Mouse (Mus musculus) G1E (cell line): ENCODE results near the gene Spef2. TPM values are rescaled to one million over a fixed set of nuclear protein-coding genes. Genes with fewer than 3 reads are reported as not detected.

ENCODE experiments used
- ATAC-seq: 2 replicates; pipeline ENCODE4 v1.8.0; 2016; ENCODE audit warnings: mild to moderate bottlenecking; ENCODE audit not compliant: insufficient number of reproducible peaks, poor library complexity, low FRiP score, severe bottlenecking; ENCODE audit errors: extremely low read depth
- DNase-seq: peaks from one replicate; pipeline ENCODE4 v3.0.0; 2012; ENCODE audit warnings: low spot score
- H3K27me3 ChIP-seq: 2 replicates; pipeline ENCODE4 v1.6.1; 2012; ENCODE audit warnings: mild to moderate bottlenecking, low read length, inconsistent platforms; ENCODE audit not compliant: insufficient read depth
- H3K36me3 ChIP-seq: replicated peaks from 2 replicates; pipeline ENCODE3; 2012; ENCODE audit warnings: mild to moderate bottlenecking, inconsistent platforms
- H3K4me1 ChIP-seq: 2 replicates; pipeline ENCODE4 v1.6.1; 2012; ENCODE audit warnings: low read depth, low read length, inconsistent platforms, mixed read lengths; ENCODE audit not compliant: insufficient read depth
- H3K4me3 ChIP-seq: 2 replicates; pipeline ENCODE4 v1.5.1; 2012; ENCODE audit warnings: low read depth, mild to moderate bottlenecking, inconsistent platforms, low read length, moderate library complexity, mixed read lengths
- H3K9me3 ChIP-seq: replicated peaks from 2 replicates; pipeline ENCODE4 v1.6.1; 2012; ENCODE audit warnings: inconsistent platforms
- CTCF ChIP-seq: IDR thresholded peaks from 2 replicates; pipeline ENCODE4 v1.5.1; 2012; ENCODE audit warnings: low read depth, low read length, inconsistent platforms, mixed read lengths
- GATA1 ChIP-seq: IDR thresholded peaks from 2 replicates; pipeline ENCODE4 v1.6.1; 2012; ENCODE audit warnings: borderline replicate concordance, low read length, inconsistent platforms, mixed read lengths
- GATA2 ChIP-seq: IDR thresholded peaks from 2 replicates; pipeline ENCODE4 v1.6.1; 2012; ENCODE audit warnings: low read depth, low read length, inconsistent platforms, borderline replicate concordance
- POLR2AphosphoS5 ChIP-seq: IDR thresholded peaks from 2 replicates; pipeline ENCODE4 v1.6.1; 2012; ENCODE audit warnings: low read depth, low read length, inconsistent platforms; ENCODE audit not compliant: insufficient replicate concordance
- TAL1 ChIP-seq: conservative IDR thresholded peaks from 2 replicates; pipeline ENCODE4 v1.6.1; 2012; ENCODE audit warnings: low read depth, low read length, inconsistent platforms, mixed read lengths
- polyA plus RNA-seq: library from polyadenylated mRNA; stranded (reverse); fragments of >175 nt; gene quantifications from 2 replicates; pipeline ENCODE4 v1.2.3, GENCODE M21; 2012
- total RNA-seq, 2 experiments: library from RNA; stranded (forward) in 1 of 2; stranded (reverse) in 1 of 2; fragments of 200-1000 nt in 1 of 2; fragments of >200 nt in 1 of 2; fragmentation: Nextera tagmentation in 1 of 2; gene quantifications; 2 replicates each; pipeline ENCODE4 v1.2.3; 2014 to 2017

Spef2 gene
- total and polyA plus RNA-seq, 3 experiments: 0.05 TPM; not detected in 2

DNA sequence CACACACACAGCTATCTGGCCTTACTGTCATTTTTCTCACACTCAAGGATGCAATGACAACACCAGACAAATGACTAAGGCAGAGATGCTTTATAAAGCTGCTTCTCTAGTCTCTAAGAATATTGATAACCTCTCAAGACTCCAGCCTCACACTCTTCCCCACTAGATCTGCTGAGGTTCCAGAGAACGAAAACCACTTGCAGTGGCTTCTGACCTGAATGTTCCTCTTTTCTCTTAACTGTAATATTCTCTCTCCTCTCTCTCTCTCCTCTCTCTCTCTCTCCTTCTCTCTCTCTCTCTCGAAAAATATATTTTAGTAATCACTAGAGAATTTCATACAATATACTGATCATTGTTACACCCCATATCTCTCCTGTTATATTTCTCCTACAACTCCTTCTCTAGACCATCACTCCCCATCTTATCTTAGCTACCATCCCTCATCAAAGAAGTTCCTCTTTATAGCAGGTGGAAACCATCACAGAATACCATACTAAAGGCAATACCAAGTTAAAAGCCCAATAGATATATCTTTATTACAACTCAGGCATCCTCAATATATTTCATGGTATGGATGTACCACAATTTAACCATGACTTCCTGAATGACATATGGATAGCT, 42.7 kb downstream of the Spef2 start:
- H3K27me3 ChIP-seq: no peaks in the 10 kb centered on the region
- DNase-seq (no peak), ATAC-seq (no peak)
- TF ChIP-seq TAL1 (no peak), GATA1 (no peak), CTCF (no peak), GATA2 (no peak), POLR2AphosphoS5 (no peak)
- no peak overlapping the region for H3K4me3 ChIP-seq
- H3K36me3 ChIP-seq: no peaks in the 10 kb centered on the region
- no peaks in the 10 kb centered on the region for H3K9me3 ChIP-seq
- no peaks in the 10 kb centered on the region for H3K4me1 ChIP-seq

- no peak for TF ChIP-seq CTCF
- no peak for TF ChIP-seq TAL1
- TF ChIP-seq GATA2: no peak
- TF ChIP-seq POLR2AphosphoS5: no peak
- no peak for TF ChIP-seq GATA1
- ATAC-seq: no peak
- DNase-seq: no peak
- Histone ChIP-seq H3K36me3 (no peaks in the 10 kb centered on the region), H3K9me3 (no peaks in the 10 kb centered on the region), H3K4me1 (no peaks in the 10 kb centered on the region), H3K27me3 (no peaks in the 10 kb centered on the region), H3K4me3 (no peak overlapping the region)
These were observed 46.8 kb downstream of the Spef2 start for GRCm38 (mm10) chr15:9701845-9702244.

GRCm38 (mm10) chr15:9691721-9692120, 56.9 kb downstream of the Spef2 start:
- TF ChIP-seq GATA2: no peak
- no peak for TF ChIP-seq TAL1
- no peak for TF ChIP-seq CTCF
- no peak for TF ChIP-seq GATA1
- no peak for TF ChIP-seq POLR2AphosphoS5
- ATAC-seq (no peak), DNase-seq (no peak)
- no peaks in the 10 kb centered on the region for H3K4me1 ChIP-seq
- no peaks in the 10 kb centered on the region for H3K27me3 ChIP-seq
- H3K36me3 ChIP-seq: no peaks in the 10 kb centered on the region
- no peak overlapping the region for H3K4me3 ChIP-seq
- H3K9me3 ChIP-seq: no peaks in the 10 kb centered on the region

- no peak for TF ChIP-seq GATA1
- no peak for TF ChIP-seq TAL1
- TF ChIP-seq CTCF: no peak
- no peak for TF ChIP-seq GATA2
- TF ChIP-seq POLR2AphosphoS5: no peak
- Histone ChIP-seq H3K9me3 (no peaks in the 10 kb centered on the region), H3K36me3 (no peaks in the 10 kb centered on the region), H3K4me1 (no peaks in the 10 kb centered on the region), H3K4me3 (no peak overlapping the region), H3K27me3 (no peaks in the 10 kb centered on the region)
- DNase-seq: no peak
- ATAC-seq: no peak
These were observed 57.8 kb downstream of the Spef2 start for GRCm38 (mm10) chr15:9690845-9691244.

DNA sequence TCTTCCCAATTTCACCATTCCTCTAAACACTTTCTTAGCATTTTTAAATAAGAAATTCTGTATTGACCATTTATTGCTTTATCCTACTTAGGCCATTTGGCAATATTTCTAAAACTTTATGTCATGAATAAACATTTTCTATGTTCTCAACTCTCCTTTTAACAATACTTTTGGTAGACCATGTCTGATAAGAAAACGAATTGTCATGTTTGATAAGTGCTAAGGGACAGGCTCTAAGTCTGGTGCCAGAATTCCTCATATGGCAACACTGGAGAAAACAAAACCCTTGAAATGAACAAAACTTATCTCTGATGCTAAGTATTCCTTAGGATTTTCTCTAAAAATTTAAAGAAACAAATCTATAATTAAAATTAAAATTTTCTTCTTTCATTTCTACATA, 58.2 kb downstream of the Spef2 start:
- no peaks in the 10 kb centered on the region for H3K27me3 ChIP-seq
- no peaks in the 10 kb centered on the region for H3K4me1 ChIP-seq
- no peaks in the 10 kb centered on the region for H3K36me3 ChIP-seq
- no peak for TF ChIP-seq TAL1
- no peak for TF ChIP-seq POLR2AphosphoS5
- TF ChIP-seq CTCF: no peak
- TF ChIP-seq GATA1: no peak
- TF ChIP-seq GATA2: no peak
- ATAC-seq: no peak
- H3K9me3 ChIP-seq: no peaks in the 10 kb centered on the region
- no peak overlapping the region for H3K4me3 ChIP-seq
- no peak for DNase-seq

GRCm38 (mm10) chr15:9683485-9683884, 65.2 kb downstream of the Spef2 start:
- no peak for DNase-seq
- Histone ChIP-seq H3K27me3 (no peaks in the 10 kb centered on the region), H3K4me1 (no peaks in the 10 kb centered on the region), H3K9me3 (no peaks in the 10 kb centered on the region), H3K4me3 (no peak overlapping the region), H3K36me3 (no peaks in the 10 kb centered on the region)
- no peak for ATAC-seq
- TF ChIP-seq TAL1 (no peak), GATA1 (no peak), CTCF (no peak), POLR2AphosphoS5 (no peak), GATA2 (no peak)
